Mouse (Mus musculus) kidney, adult 2 months (tissue): ENCODE measurements around the gene Hs3st6.

Experiments used
- CTCF ChIP-seq: fragments of 200-500 bp; conservative IDR thresholded peaks from 2 replicates; pipeline ENCODE4 v1.5.1; 2011; ENCODE audit warnings: low read depth, mild to moderate bottlenecking, control low read depth, low read length, moderate library complexity, mixed read lengths; ENCODE audit not compliant: insufficient read depth, insufficient read length
- POLR2A ChIP-seq: fragments of 200-500 bp; IDR thresholded peaks from one replicate; pipeline ENCODE4 v1.6.1; 2011; ENCODE audit warnings: low read depth, low read length, control low read depth

GRCm38 (mm10) chr17:24735446-24735845 lies 17.3 kb upstream of the Hs3st6 start:
- TF ChIP-seq POLR2A (no peak), CTCF (no peak)
